Mouse (Mus musculus) G1E (cell line): Measurements from ENCODE around the gene Shisa4.

ENCODE experiments used
- CTCF ChIP-seq: IDR thresholded peaks from 2 replicates; pipeline ENCODE4 v1.5.1; 2012; ENCODE audit warnings: low read depth, low read length, inconsistent platforms, mixed read lengths
- GATA1 ChIP-seq: IDR thresholded peaks from 2 replicates; pipeline ENCODE4 v1.6.1; 2012; ENCODE audit warnings: borderline replicate concordance, low read length, inconsistent platforms, mixed read lengths
- POLR2AphosphoS5 ChIP-seq: IDR thresholded peaks from 2 replicates; pipeline ENCODE4 v1.6.1; 2012; ENCODE audit warnings: low read depth, low read length, inconsistent platforms; ENCODE audit not compliant: insufficient replicate concordance
- TAL1 ChIP-seq: conservative IDR thresholded peaks from 2 replicates; pipeline ENCODE4 v1.6.1; 2012; ENCODE audit warnings: low read depth, low read length, inconsistent platforms, mixed read lengths

GRCm38 (mm10) chr1:135367595-135367994 is 7.4 kb downstream of the Shisa4 start:
- TF ChIP-seq POLR2AphosphoS5 (no peak), CTCF (no peak), TAL1 (no peak), GATA1 (no peak)
